Mouse (Mus musculus) kidney, postnatal 4 days (tissue): ENCODE measurements around the gene Cnpy1.

Experiments used
- DNase-seq, 2 experiments: peaks; one replicate each; pipeline ENCODE4 v3.0.0; 2021; ENCODE audit warnings: mixed read lengths in 2 of 2

Cnpy1 gene

GRCm38 (mm10) chr5:28179237-28179790 lies 66.3 kb downstream of the Cnpy1 start:
- no peak for DNase-seq

GRCm38 (mm10) chr5:28178322-28178721 lies 67.3 kb downstream of the Cnpy1 start:
- DNase-seq, result no peak

GRCm38 (mm10) chr5:28176585-28176984 lies 69.0 kb downstream of the Cnpy1 start:
- DNase-seq, result no peak

- DNase-seq, result no peak
Observed at GRCm38 (mm10) chr5:28176023-28176422, 69.6 kb downstream of the Cnpy1 start.

GRCm38 (mm10) chr5:28175570-28175919 lies 70.1 kb downstream of the Cnpy1 start:
- no peak for DNase-seq

GRCm38 (mm10) chr5:28174876-28175569 lies 70.6 kb downstream of the Cnpy1 start:
- DNase-seq, result no peak

GRCm38 (mm10) chr5:28174086-28174485 lies 71.5 kb downstream of the Cnpy1 start:
- no peak for DNase-seq

- no peak for DNase-seq
Observed at GRCm38 (mm10) chr5:28173674-28174073, 71.9 kb downstream of the Cnpy1 start.

- DNase-seq, result no peak
Observed at GRCm38 (mm10) chr5:28172921-28173670, 72.5 kb downstream of the Cnpy1 start.

- no peak for DNase-seq
Observed at GRCm38 (mm10) chr5:28172261-28172920, 73.2 kb downstream of the Cnpy1 start.

GRCm38 (mm10) chr5:28171667-28172066 lies 73.9 kb downstream of the Cnpy1 start:
- no peak for DNase-seq

GRCm38 (mm10) chr5:28170892-28171291 lies 74.7 kb downstream of the Cnpy1 start:
- peak in 1 of 2 experiments; percentile 35 for DNase-seq

- DNase-seq, result no peak
Observed at GRCm38 (mm10) chr5:28170081-28170480, 75.5 kb downstream of the Cnpy1 start.

GRCm38 (mm10) chr5:28169166-28169801 lies 76.3 kb downstream of the Cnpy1 start:
- DNase-seq, result no peak

GRCm38 (mm10) chr5:28168253-28169165 lies 77.1 kb downstream of the Cnpy1 start:
- DNase-seq, result peak in 1 of 2 experiments; percentile 44

GRCm38 (mm10) chr5:28167611-28168252 lies 77.9 kb downstream of the Cnpy1 start:
- peak; percentile 33 to 56 for DNase-seq

- peak; percentile 50 to 65 for DNase-seq
Observed at GRCm38 (mm10) chr5:28166256-28167231, 79.1 kb downstream of the Cnpy1 start.

GRCm38 (mm10) chr5:28165358-28166255 lies 80.0 kb downstream of the Cnpy1 start, which contains the start of gene En2:
En2 (plus strand) TSS chr5:28165694.
- peak; percentile 61 to 71 for DNase-seq

GRCm38 (mm10) chr5:28163926-28164325 lies 81.7 kb downstream of the Cnpy1 start:
- no peak for DNase-seq
